Mouse (Mus musculus): Measurements from ENCODE around the gene Cyp46a1. TPM values are rescaled to one million over a fixed set of nuclear protein-coding genes. Genes with fewer than 3 reads are reported as not detected.

The Cyp46a1 gene
- 49.7 and 58.2 TPM in 2 replicates for polyA plus RNA-seq (2015; fragmentation: Nextera tagmentation; extraction: Ambion mirVana)

GRCm38 (mm10) chr12:108333895-108334445 lies at the start of gene Cyp46a1:
Gene Cyp46a1 (plus strand): TSS chr12:108334381.

GRCm38 (mm10) chr12:108305812-108306794 lies 28.1 kb upstream of the Cyp46a1 start, which contains the start of gene Hhipl1:
Gene Hhipl1 (plus strand): TSS chr12:108306270.

GRCm38 (mm10) chr12:108370596-108371428 lies 36.6 kb downstream of the Cyp46a1 start, which contains the start of gene Eml1:
Gene Eml1 (plus strand): TSS chr12:108370957.

Other genes starting within 250 kb of the Cyp46a1 start
- gene Setd3, start 155.1 kb upstream of the Cyp46a1 start, polyA plus RNA-seq (2015; fragmentation: Nextera tagmentation; extraction: Ambion mirVana), result 90.0 and 92.1 TPM in 2 replicates
- 3.1 and 3.8 TPM in 2 replicates for gene Ccnk, start 154.8 kb upstream of the Cyp46a1 start, polyA plus RNA-seq (2015; fragmentation: Nextera tagmentation; extraction: Ambion mirVana)
- 12.3 and 14.4 TPM in 2 replicates for gene Ccdc85c, start 59.0 kb upstream of the Cyp46a1 start, polyA plus RNA-seq (2015; fragmentation: Nextera tagmentation; extraction: Ambion mirVana)
- gene Hhipl1, start 28.1 kb upstream of the Cyp46a1 start, polyA plus RNA-seq (2015; fragmentation: Nextera tagmentation; extraction: Ambion mirVana), result 4.4 and 4.6 TPM in 2 replicates
- gene Eml1, start 36.6 kb downstream of the Cyp46a1 start, polyA plus RNA-seq (2015; fragmentation: Nextera tagmentation; extraction: Ambion mirVana), result 45.8 and 51.3 TPM in 2 replicates
- 223 and 252 TPM in 2 replicates for gene Evl, start 220.3 kb downstream of the Cyp46a1 start, polyA plus RNA-seq (2015; fragmentation: Nextera tagmentation; extraction: Ambion mirVana)

Data from neural tube, postnatal 0 days (tissue).